Mouse (Mus musculus) liver, postnatal 0 days (tissue): ENCODE results near the gene Fgd6.

Experiments used
- CTCF ChIP-seq: sonication (generic); IDR thresholded peaks from 2 replicates; pipeline ENCODE4 v1.5.1; 2016; ENCODE audit warnings: antibody characterized with exemption, low read depth
- EP300 ChIP-seq: IDR thresholded peaks from 2 replicates; pipeline ENCODE4 v1.6.1; 2016; ENCODE audit warnings: antibody characterized with exemption, low read depth, mild to moderate bottlenecking

GRCm38 (mm10) chr10:94014200-94014599 lies 21.6 kb upstream of the Fgd6 start:
- TF ChIP-seq CTCF (no peak), EP300 (no peak)
